Mouse (Mus musculus) ES-E14 (cell line): ENCODE results near the gene Sh2d6.

Experiments
- CHD2 ChIP-seq: IDR thresholded peaks from 2 replicates; pipeline ENCODE4 v1.6.1; 2014; ENCODE audit warnings: mild to moderate bottlenecking, low read depth, low read length, inconsistent platforms
- HCFC1 ChIP-seq: IDR thresholded peaks from 2 replicates; pipeline ENCODE4 v1.6.1; 2012; ENCODE audit warnings: low read length, inconsistent platforms, borderline replicate concordance; ENCODE audit not compliant: insufficient read depth
- MAFK ChIP-seq: IDR thresholded peaks from 2 replicates; pipeline ENCODE4 v1.6.1; 2014; ENCODE audit warnings: mild to moderate bottlenecking, low read depth, low read length, inconsistent platforms; ENCODE audit not compliant: insufficient read depth
- ZC3H11A ChIP-seq: IDR thresholded peaks from 2 replicates; pipeline ENCODE4 v1.6.1; 2012; ENCODE audit warnings: low read depth, mild to moderate bottlenecking, inconsistent platforms, low read length, borderline replicate concordance
- ZNF384 ChIP-seq: IDR thresholded peaks from 2 replicates; pipeline ENCODE4 v1.6.1; 2012; ENCODE audit warnings: low read depth, low read length, inconsistent platforms

- TF ChIP-seq MAFK (no peak), CHD2 (no peak), ZC3H11A (no peak), HCFC1 (no peak), ZNF384 (no peak)
Observed at GRCm38 (mm10) chr6:72518842-72519241, 2.7 kb downstream of the Sh2d6 start.
